Mouse (Mus musculus) left cerebral cortex, adult 2 months (tissue): ENCODE results near the gene Gmeb1. TPM values are rescaled to one million over a fixed set of nuclear protein-coding genes. Genes with fewer than 3 reads are reported as not detected.
"Not testable (repeated sequence)": the region's sequence is repeated elsewhere in the genome, so short reads cannot be mapped to it uniquely, and the experiment has no call there.

ENCODE experiments used
- DNase-seq, 2 experiments: peaks; one replicate each; pipeline ENCODE4 v3.0.0; 2021 to 2022; ENCODE audit warnings: low spot score in 2 of 2, mixed read lengths in 1 of 2; ENCODE audit errors: extremely low spot score in 1 of 2
- H3K27ac ChIP-seq: fragments of 200-600 bp; 2 replicates; pipeline ENCODE4 v1.8.1; 2022
- H3K4me3 ChIP-seq: fragments of 200-600 bp; 2 replicates; pipeline ENCODE4 v1.8.1; 2022
- CTCF ChIP-seq: fragments of 200-600 bp; IDR thresholded peaks from 2 replicates; pipeline ENCODE4 v1.8.1; 2022; ENCODE audit warnings: antibody characterized with exemption, mild to moderate bottlenecking, moderate library complexity
- intact Hi-C: fragments of 180-260 bp; cut with DNase I; formaldehyde crosslinking; loops from one replicate; pipeline ENCODE4 v1.15.1; 2025
- long read RNA-seq, 2 experiments: library from polyadenylated mRNA; stranded (forward); transcript quantifications; one replicate each; pipeline ENCODE4 v2.0.0; 2021; ENCODE audit warnings: borderline mapping rate in 2 of 2
- total RNA-seq, 2 experiments: library from RNA; stranded (reverse); gene quantifications; 2 replicates each; pipeline ENCODE4 v1.2.3; 2021

Gmeb1 gene
- 10 to 100 TPM; 22.1 to 26.1 TPM for total RNA-seq
- long read RNA-seq, experiment 1, full-length matches to known transcripts = 3 of 10 reads
- long read RNA-seq, experiment 1, partial matches to known transcripts = 3 of 10 reads
- long read RNA-seq, experiment 1, other reads (novel, unspliced or antisense) = 4 of 10 reads
- long read RNA-seq, experiment 2, full-length matches to known transcripts = 4 of 11 reads
- long read RNA-seq, experiment 2, partial matches to known transcripts = 1 of 11 reads
- long read RNA-seq, experiment 2, other reads (novel, unspliced or antisense) = 6 of 11 reads

- Histone ChIP-seq H3K4me3 (peak within 1 kb of the TSS; percentile 69), H3K27ac (peak within 1 kb of the TSS; percentile 97)
- intact Hi-C loops = loop anchor here (1.0 to 5.0 kb wide), 3 partner anchors 9 to 389 kb away; partner anchors contain the start of genes Srsf4 and Ythdf2
- DNase-seq = peak; percentile 81 to 82
- TF ChIP-seq CTCF = no peak
Observed at GRCm38 (mm10) chr4:132261514-132262357, at the start of gene Gmeb1. Gene Gmeb1 (minus strand): TSS chr4:132261602.

GRCm38 (mm10) chr4:132309849-132310472 is 48.6 kb upstream of the Gmeb1 start:
- TF ChIP-seq CTCF = peak; percentile 62
- peak; percentile 22 to 33 for DNase-seq
- peak overlapping the region; percentile 93 for H3K27ac ChIP-seq
- intact Hi-C loops = loop anchor here (2.0 kb wide), 3 partner anchors 19 to 43 kb away; partner anchors contain the start of genes Rcc1, Taf12 and Trnau1ap
- peak overlapping the region; percentile 82 for H3K4me3 ChIP-seq

- DNase-seq = peak in 1 of 2 experiments; percentile 18
- TF ChIP-seq CTCF = no peak
Observed at GRCm38 (mm10) chr4:132309140-132309848, 47.9 kb upstream of the Gmeb1 start.

GRCm38 (mm10) chr4:132308437-132309139 is 47.2 kb upstream of the Gmeb1 start:
- intact Hi-C loops = loop anchor here (2.0 kb wide), 3 partner anchors 20 to 44 kb away; partner anchors contain the start of genes Rcc1, Taf12 and Trnau1ap
- DNase-seq = peak; percentile 90
- peak overlapping the region; percentile 82 for H3K4me3 ChIP-seq
- H3K27ac ChIP-seq = peak overlapping the region; percentile 93
- TF ChIP-seq CTCF = no peak

More at GRCm38 (mm10) chr4:132309140-132309848, 47.9 kb upstream of the Gmeb1 start:
- H3K4me3 ChIP-seq = peak overlapping the region; percentile 82
- intact Hi-C loops = loop anchor here (2.0 kb wide), 3 partner anchors 20 to 44 kb away; partner anchors contain the start of genes Rcc1, Taf12 and Trnau1ap
- H3K27ac ChIP-seq = peak overlapping the region; percentile 93

GRCm38 (mm10) chr4:132306004-132306403 is 44.6 kb upstream of the Gmeb1 start:
- DNase-seq = no peak
- intact Hi-C loops = no loop called here
- no peak for TF ChIP-seq CTCF
- Histone ChIP-seq H3K4me3 (no peak overlapping the region), H3K27ac (no peak overlapping the region)

GRCm38 (mm10) chr4:132305276-132305675 is 43.9 kb upstream of the Gmeb1 start:
- TF ChIP-seq CTCF = no peak
- DNase-seq = no peak
- H3K4me3 ChIP-seq = no peak overlapping the region
- intact Hi-C loops = no loop called here
- no peak overlapping the region for H3K27ac ChIP-seq

GRCm38 (mm10) chr4:132303484-132303883 is 42.1 kb upstream of the Gmeb1 start:
- peak overlapping the region; percentile 54 for H3K4me3 ChIP-seq
- intact Hi-C loops, H3K27ac ChIP-seq, DNase-seq: not testable (repeated sequence)
- TF ChIP-seq CTCF = peak; percentile 0; the same call in 1 of the 2 replicates

- DNase-seq = peak; percentile 68 to 71
- TF ChIP-seq CTCF = peak; percentile 30
- H3K27ac ChIP-seq = peak within 1 kb of the TSS; percentile 71
- peak within 1 kb of the TSS; percentile 54 for H3K4me3 ChIP-seq
- intact Hi-C loops = no loop called here
Observed at GRCm38 (mm10) chr4:132302939-132303479, 41.6 kb upstream of the Gmeb1 start, which contains the start of gene Rab42. Gene Rab42 (minus strand): TSS chr4:132303385.

GRCm38 (mm10) chr4:132301965-132302938 is 40.9 kb upstream of the Gmeb1 start:
- Histone ChIP-seq H3K4me3 (peak overlapping the region; percentile 54), H3K27ac (peak overlapping the region; percentile 71)
- TF ChIP-seq CTCF = no peak
- no peak for DNase-seq
- intact Hi-C loops = no loop called here
